Mouse (Mus musculus) lung, adult 2 months (tissue): ENCODE measurements around the gene Nme6.

ENCODE experiments used
- CTCF ChIP-seq: fragments of 200-500 bp; IDR thresholded peaks from 2 replicates; pipeline ENCODE4 v1.5.1; 2011; ENCODE audit warnings: mild to moderate bottlenecking, low read length, control low read depth; ENCODE audit not compliant: insufficient read depth
- POLR2A ChIP-seq: fragments of 200-500 bp; IDR thresholded peaks from 2 replicates; pipeline ENCODE4 v1.6.1; 2011; ENCODE audit warnings: low read depth, mild to moderate bottlenecking, control low read depth, low read length, borderline replicate concordance; ENCODE audit errors: extremely low read depth

DNA sequence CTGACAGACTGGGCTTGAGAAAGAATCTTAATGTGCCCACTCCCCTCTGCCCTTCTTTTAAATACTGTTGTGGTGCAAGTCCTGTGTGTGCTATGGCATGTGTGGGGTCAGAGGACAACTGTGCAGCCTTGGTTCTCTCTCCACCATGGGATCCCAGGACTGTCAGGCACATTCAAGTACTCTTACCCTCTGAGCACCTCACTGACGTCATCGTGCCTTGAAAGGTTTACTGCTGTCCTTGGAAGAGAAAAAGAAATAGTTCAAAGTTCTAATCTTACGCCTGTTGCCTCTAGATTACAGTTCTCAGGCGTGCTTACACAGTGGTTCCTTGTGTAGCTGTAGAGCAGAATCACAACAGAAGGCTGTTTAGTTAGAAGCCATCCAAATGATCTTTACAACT is 53.7 kb downstream of the Nme6 start:
- TF ChIP-seq CTCF = no peak
- no peak for TF ChIP-seq POLR2A
